Comparison of ENCODE assay signal across 20 mouse cellular contexts in genomic region chr2:158829746-158830145, GRCm38 (mm10). TPM values are rescaled to one million over a fixed set of nuclear protein-coding genes. Genes with fewer than 3 reads are reported as not detected.
DNase-seq lines count a peak whose midpoint lies in the region; ATAC-seq and TF ChIP-seq lines count a peak whose summit lies in the region.
"Had no signal": no experiment of that assay in that cellular context is flagged by ENCODE, and none has a peak within 500 bp of the region (broad histone marks: within the 10 kb centered on the region; RNA-seq: fewer than 3 reads in every experiment).

No protein-coding gene starts in this region.

- peaks cover 23% of the 10 kb centered on the region for H3K36me3 ChIP-seq in hindbrain, postnatal 0 days (ENCODE audit: insufficient read depth, low read length)
- H3K36me3 ChIP-seq in hindbrain, embryonic 13.5 days: peaks cover 60% of the 10 kb centered on the region

- 61% methylated on average over 6 of the region's 6 CpGs for WGBS in hindbrain, postnatal 0 days
- 76% methylated on average over 6 of the region's 6 CpGs for WGBS in hindbrain, embryonic 13.5 days

- no peak overlapping the region for H3K27ac ChIP-seq in hindbrain, postnatal 0 days
- no peak overlapping the region for H3K27ac ChIP-seq in hindbrain, embryonic 13.5 days
- H3K27ac ChIP-seq: embryonic facial prominence, embryonic 13.5 days; embryonic facial prominence, embryonic 15.5 days; forebrain, embryonic 10.5 days; forebrain, embryonic 13.5 days had no signal

- no peak for ATAC-seq in hindbrain, postnatal 0 days
- ATAC-seq in hindbrain, embryonic 13.5 days (ENCODE audit: low FRiP score): no peak
- ATAC-seq: forebrain, embryonic 13.5 days; forebrain, embryonic 16.5 days had no signal

- no peak overlapping the region for H3K4me3 ChIP-seq in hindbrain, postnatal 0 days (ENCODE audit: low read length)
- no peak overlapping the region for H3K4me3 ChIP-seq in hindbrain, embryonic 13.5 days
- H3K4me3 ChIP-seq: embryonic facial prominence, embryonic 13.5 days; embryonic facial prominence, embryonic 15.5 days; erythroblast, embryonic 14.5 days; forebrain, embryonic 10.5 days; forebrain, embryonic 13.5 days had no signal

- H3K27me3 ChIP-seq in hindbrain, postnatal 0 days (ENCODE audit: insufficient read depth, low read length): no peaks in the 10 kb centered on the region
- H3K27me3 ChIP-seq in hindbrain, embryonic 13.5 days: no peaks in the 10 kb centered on the region
- H3K27me3 ChIP-seq: embryonic facial prominence, embryonic 13.5 days; embryonic facial prominence, embryonic 15.5 days; forebrain, embryonic 13.5 days had no signal

- no peaks in the 10 kb centered on the region for H3K9me3 ChIP-seq in hindbrain, postnatal 0 days (ENCODE audit: low read length)
- H3K9me3 ChIP-seq in hindbrain, embryonic 13.5 days: no peaks in the 10 kb centered on the region
- H3K9me3 ChIP-seq: embryonic facial prominence, embryonic 13.5 days; embryonic facial prominence, embryonic 15.5 days; forebrain, embryonic 10.5 days; forebrain, embryonic 13.5 days had no signal

- TF ChIP-seq CTCF in hindbrain, postnatal 0 days (IDR thresholded peaks at IDR 0.05; ENCODE audit: low read depth): peak; percentile 10; the same call in 1 of the 2 replicates

- H3K4me1 ChIP-seq in hindbrain, postnatal 0 days (ENCODE audit: insufficient read depth, low read length): no peaks in the 10 kb centered on the region
- peaks cover 13% of the 10 kb centered on the region for H3K4me1 ChIP-seq in hindbrain, embryonic 13.5 days (replicated peaks)

- no peak for DNase-seq in hindbrain, postnatal 0 days (ENCODE audit: low spot score)
- DNase-seq in layer of hippocampus, adult 9-11 months: peak; percentile 30
- no peak for DNase-seq in layer of hippocampus, postnatal 36 days
- no peak for DNase-seq in cerebellum, postnatal 10 days
- DNase-seq: adrenal gland, adult 2 months; adrenal gland, postnatal 10 days; adrenal gland, postnatal 25 days; cerebellum, adult 11-12 months; cerebellum, adult 2 months; cerebellum, adult 9-10 months; cerebellum, postnatal 14 days; cerebellum, postnatal 36 days; embryo, embryonic 11 days had no signal

- H3K4me2 ChIP-seq in hindbrain, postnatal 0 days (ENCODE audit: low read depth, low read length): no peak overlapping the region
- H3K4me2 ChIP-seq in hindbrain, embryonic 13.5 days: no peak overlapping the region
- H3K4me2 ChIP-seq: embryonic facial prominence, embryonic 13.5 days; embryonic facial prominence, embryonic 15.5 days; forebrain, embryonic 13.5 days had no signal

- H3K9ac ChIP-seq in hindbrain, postnatal 0 days (replicated peaks; ENCODE audit: low read length): no peak overlapping the region
- no peak overlapping the region for H3K9ac ChIP-seq in hindbrain, embryonic 13.5 days
- H3K9ac ChIP-seq: embryonic facial prominence, embryonic 13.5 days; embryonic facial prominence, embryonic 15.5 days; forebrain, embryonic 13.5 days had no signal

RNA-seq across cellular contexts. Expression of gene Dhx35, which starts 35.1 kb away (rescaled TPM):
- total RNA-seq in hindbrain, postnatal 0 days (2014; rRNA removed): 23.8 and 30.7 TPM in 2 replicates
- polyA plus RNA-seq in hindbrain, postnatal 0 days (2015; fragmentation: Nextera tagmentation; extraction: Ambion mirVana): 10.0 and 10.8 TPM in 2 replicates
- polyA plus RNA-seq in hindbrain, embryonic 13.5 days (2015; fragmentation: Nextera tagmentation; extraction: Ambion mirVana): 13.3 and 15.4 TPM in 2 replicates
- 10 to 100 TPM; 14.6 to 21.0 TPM for total RNA-seq in layer of hippocampus, postnatal 36 days (2021)
